Mouse (Mus musculus) bone marrow, adult 2 months (tissue): ENCODE measurements around the gene Smim1. TPM values are rescaled to one million over a fixed set of nuclear protein-coding genes. Genes with fewer than 3 reads are reported as not detected.

Source experiments
- H3K27ac ChIP-seq: fragments of 200-500 bp; 2 replicates; pipeline ENCODE4 v1.5.1; 2012; ENCODE audit warnings: low read depth, mild to moderate bottlenecking, control low read depth, inconsistent platforms, low read length; ENCODE audit not compliant: control insufficient read depth, poor library complexity, insufficient read depth
- H3K4me1 ChIP-seq: fragments of 200-500 bp; 2 replicates; pipeline ENCODE4 v1.6.1; 2011; ENCODE audit warnings: low read length; ENCODE audit not compliant: control insufficient read depth, insufficient read depth
- H3K4me3 ChIP-seq: fragments of 200-500 bp; replicated peaks from 2 replicates; pipeline ENCODE3; 2011; ENCODE audit warnings: mild to moderate bottlenecking, low read depth, low read length, control low read depth; ENCODE audit not compliant: control insufficient read depth
- CTCF ChIP-seq: fragments of 200-500 bp; IDR thresholded peaks from 2 replicates; pipeline ENCODE4 v1.5.1; 2011; ENCODE audit warnings: low read length, control low read depth; ENCODE audit not compliant: control insufficient read depth, insufficient read depth
- POLR2A ChIP-seq: fragments of 200-500 bp; IDR thresholded peaks from 2 replicates; pipeline ENCODE4 v1.6.1; 2011; ENCODE audit warnings: low read depth, mild to moderate bottlenecking, control low read depth, low read length, borderline replicate concordance; ENCODE audit not compliant: control insufficient read depth
- WGBS: fragments of 180-500 bp; shearing (Covaris S2); methylation state at CpG from one replicate; pipeline ENCODE4 v1.1.7; 2018; 5-methylcytosine and 5-hydroxymethylcytosine counted together
- polyA plus RNA-seq: library from polyadenylated mRNA; stranded (reverse); fragments of >200 nt; gene quantifications from 2 replicates; pipeline ENCODE4 v1.2.4, GENCODE M21; 2011; ENCODE audit warnings: low replicate concordance; ENCODE audit not compliant: missing spikeins, insufficient read depth, insufficient read length

The Smim1 gene
- polyA plus RNA-seq, 1 experiment: 73.2 TPM

- Histone ChIP-seq H3K4me1 (peaks cover 1% of the 10 kb centered on the region; the same call in 1 of the 2 replicates), H3K4me3 (no peak overlapping the region), H3K27ac (no peak overlapping the region)
- no peak for TF ChIP-seq CTCF
- TF ChIP-seq POLR2A: no peak
- WGBS: 91% methylated on average over 11 of the region's 11 CpGs
Observed at GRCm38 (mm10) chr4:153980470-153980869, 45.6 kb downstream of the Smim1 start.

GRCm38 (mm10) chr4:153979243-153979642 lies 46.8 kb downstream of the Smim1 start:
- Histone ChIP-seq H3K4me3 (no peak overlapping the region), H3K4me1 (peaks cover 1% of the 10 kb centered on the region; the same call in 1 of the 2 replicates), H3K27ac (no peak overlapping the region)
- TF ChIP-seq POLR2A: no peak
- TF ChIP-seq CTCF: no peak
- WGBS: 42% methylated on average over 10 of the region's 10 CpGs

GRCm38 (mm10) chr4:153975768-153976167 lies 50.3 kb downstream of the Smim1 start:
- Histone ChIP-seq H3K27ac (no peak overlapping the region), H3K4me3 (peak overlapping the region; percentile 83), H3K4me1 (peaks cover 1% of the 10 kb centered on the region; the same call in 1 of the 2 replicates)
- 28% methylated on average over 6 of the region's 6 CpGs for WGBS
- no peak for TF ChIP-seq CTCF
- TF ChIP-seq POLR2A: no peak

- Histone ChIP-seq H3K27ac (no peak overlapping the region; the same call in 1 of the 2 replicates), H3K4me1 (peaks cover 1% of the 10 kb centered on the region; the same call in 1 of the 2 replicates)
- WGBS: under 1% methylated on average over 33 of the region's 33 CpGs
Observed at GRCm38 (mm10) chr4:153975292-153975662, 50.8 kb downstream of the Smim1 start.

GRCm38 (mm10) chr4:153974431-153975291 lies 51.4 kb downstream of the Smim1 start, which contains the start of the genes Dffb and Cep104:
Gene Dffb, minus strand, starts transcription at chr4:153975126.
Gene Cep104, plus strand, starts transcription at chr4:153975194.
- Histone ChIP-seq H3K4me3 (peak within 1 kb of the TSS; percentile 83), H3K4me1 (peaks cover 1% of the 10 kb centered on the region; the same call in 1 of the 2 replicates), H3K27ac (peak within 1 kb of the TSS; percentile 5; the same call in 1 of the 2 replicates)
- WGBS: under 1% methylated on average over 68 of the region's 68 CpGs
- no peak for TF ChIP-seq CTCF
- TF ChIP-seq POLR2A: no peak; the same call in 1 of the 2 replicates

More at GRCm38 (mm10) chr4:153975292-153975662, 50.8 kb downstream of the Smim1 start:
- peak overlapping the region; percentile 83 for H3K4me3 ChIP-seq
- TF ChIP-seq CTCF (no peak), POLR2A (no peak)

Other genes starting within 250 kb of the Smim1 start
- 60.4 and 78.7 TPM in 2 replicates for gene A430005L14Rik, start 69.0 kb downstream of the Smim1 start, polyA plus RNA-seq
- gene Dffb, start 51.1 kb downstream of the Smim1 start, polyA plus RNA-seq: 5.7 and 15.7 TPM in 2 replicates
- 7.9 and 11.1 TPM in 2 replicates for gene Cep104, start 51.0 kb downstream of the Smim1 start, polyA plus RNA-seq
- 26.3 and 28.8 TPM in 2 replicates for gene Lrrc47, start 14.5 kb downstream of the Smim1 start, polyA plus RNA-seq
- not detected in 2 replicates for gene Ccdc27, start 16.4 kb upstream of the Smim1 start, polyA plus RNA-seq
- not detected in 2 replicates for gene Trp73, start 114.0 kb upstream of the Smim1 start, polyA plus RNA-seq
- 7.4 and 9.0 TPM in 2 replicates for gene Wrap73, start 116.1 kb upstream of the Smim1 start, polyA plus RNA-seq
- gene Tprgl, start 134.4 kb upstream of the Smim1 start, polyA plus RNA-seq: 101 and 105 TPM in 2 replicates
- 0.22 TPM in 1 of 2 replicates, not detected in the other for gene Megf6, start 144.5 kb upstream of the Smim1 start, polyA plus RNA-seq